In genomic region chr7:110028826-110029225, GRCm38 (mm10) we compare ENCODE assay signal across 17 mouse cellular contexts. TPM values are rescaled to one million over a fixed set of nuclear protein-coding genes. Genes with fewer than 3 reads are reported as not detected.
A peak's percentile ranks its signal among the peaks of the same experiment; 100 is the strongest.
DNase-seq lines count a peak whose midpoint lies in the region; ATAC-seq and TF ChIP-seq lines count a peak whose summit lies in the region.
"Had no signal": no experiment of that assay in that cellular context is flagged by ENCODE, and none has a peak within 500 bp of the region (broad histone marks: within the 10 kb centered on the region; RNA-seq: fewer than 3 reads in every experiment).

No protein-coding gene starts in this region.

- H3K9me3 ChIP-seq in forebrain, postnatal 0 days (ENCODE audit: low read length), result no peaks in the 10 kb centered on the region
- H3K9me3 ChIP-seq in forebrain, embryonic 13.5 days (replicated peaks), result 0 out of 2 replicates have a peak, but pooled peaks cover 5% of the 10 kb centered on the region
- H3K9me3 ChIP-seq: embryonic facial prominence, embryonic 12.5 days; forebrain, embryonic 15.5 days had no signal

- DNase-seq in forebrain, postnatal 0 days, result peak; percentile 6
- peak; percentile 10 for DNase-seq in brain, adult 2 months (ENCODE audit: low read depth, low spot score)
- DNase-seq in brain, embryonic 14.5 days (ENCODE audit: low read depth), result peak; percentile 50
- DNase-seq in cerebellum, adult 11 months, result no peak
- no peak for DNase-seq in urinary bladder, adult 18-20 months (ENCODE audit: low spot score in 2 of 2)
- DNase-seq: adrenal gland, adult 2 months; adrenal gland, postnatal 10 days; adrenal gland, postnatal 25 days; cerebellum, adult 11-12 months; cerebellum, adult 2 months; cerebellum, adult 9-10 months; cerebellum, postnatal 10 days; cerebellum, postnatal 25 days had no signal

- ATAC-seq in forebrain, postnatal 0 days, result peak; percentile 40; the same call in 1 of the 2 replicates
- ATAC-seq in forebrain, embryonic 13.5 days, result no peak
- ATAC-seq: forebrain, embryonic 15.5 days had no signal

- H3K9ac ChIP-seq in forebrain, postnatal 0 days, result no peak overlapping the region
- H3K9ac ChIP-seq in forebrain, embryonic 13.5 days, result no peak overlapping the region
- H3K9ac ChIP-seq: embryonic facial prominence, embryonic 12.5 days; forebrain, embryonic 15.5 days had no signal

- H3K4me1 ChIP-seq in forebrain, postnatal 0 days (ENCODE audit: insufficient read depth), result no peaks in the 10 kb centered on the region
- H3K4me1 ChIP-seq in forebrain, embryonic 13.5 days, result no peaks in the 10 kb centered on the region
- H3K4me1 ChIP-seq: embryonic facial prominence, embryonic 10.5 days; embryonic facial prominence, embryonic 12.5 days; forebrain, embryonic 15.5 days had no signal

- peaks cover 25% of the 10 kb centered on the region for H3K36me3 ChIP-seq in forebrain, postnatal 0 days (ENCODE audit: insufficient read depth)
- H3K36me3 ChIP-seq in forebrain, embryonic 13.5 days (ENCODE audit: poor library complexity, severe bottlenecking), result peaks cover 42% of the 10 kb centered on the region

- H3K4me3 ChIP-seq in forebrain, postnatal 0 days (ENCODE audit: low read depth, low read length), result no peak overlapping the region
- H3K4me3 ChIP-seq in forebrain, embryonic 13.5 days, result no peak overlapping the region
- H3K4me3 ChIP-seq: embryonic facial prominence, embryonic 10.5 days; embryonic facial prominence, embryonic 12.5 days; forebrain, embryonic 15.5 days had no signal

- no peaks in the 10 kb centered on the region for H3K27me3 ChIP-seq in forebrain, postnatal 0 days (ENCODE audit: insufficient read depth, low read length)
- H3K27me3 ChIP-seq in forebrain, embryonic 13.5 days, result no peaks in the 10 kb centered on the region
- H3K27me3 ChIP-seq: embryonic facial prominence, embryonic 12.5 days; forebrain, embryonic 15.5 days had no signal

- H3K27ac ChIP-seq in forebrain, postnatal 0 days (ENCODE audit: low read depth, low read length), result no peak overlapping the region
- H3K27ac ChIP-seq in forebrain, embryonic 13.5 days, result no peak overlapping the region
- H3K27ac ChIP-seq: embryonic facial prominence, embryonic 10.5 days; embryonic facial prominence, embryonic 12.5 days; forebrain, embryonic 15.5 days had no signal

- WGBS in forebrain, postnatal 0 days, result 56% methylated on average over 1 of the region's 1 CpGs
- WGBS in forebrain, embryonic 13.5 days, result 68% methylated on average over 1 of the region's 1 CpGs

- no peak for TF ChIP-seq CTCF in forebrain, postnatal 0 days (IDR thresholded peaks at IDR 0.05; ENCODE audit: low read depth)
- TF ChIP-seq CTCF in brain, embryonic 14.5 days (IDR thresholded peaks at IDR 0.05; ENCODE audit: borderline replicate concordance, extremely low read depth, insufficient read depth, insufficient read length), result no peak

- H3K4me2 ChIP-seq in forebrain, postnatal 0 days (ENCODE audit: low read depth), result no peak overlapping the region
- H3K4me2 ChIP-seq in forebrain, embryonic 13.5 days, result no peak overlapping the region
- H3K4me2 ChIP-seq: embryonic facial prominence, embryonic 12.5 days; forebrain, embryonic 15.5 days had no signal

- no peak for TF ChIP-seq POLR2A in brain, embryonic 14.5 days (IDR thresholded peaks at IDR 0.05; ENCODE audit: borderline replicate concordance, extremely low read depth, insufficient read depth, insufficient read length, poor library complexity, severe bottlenecking)

RNA-seq across cellular contexts. Expression of gene Ipo7, which starts 10.8 kb away (rescaled TPM):
- 88.0 and 97.9 TPM in 2 replicates for total RNA-seq in forebrain, postnatal 0 days (2014; rRNA removed)
- 21.7 and 26.5 TPM in 2 replicates for polyA plus RNA-seq in forebrain, postnatal 0 days (2015; fragmentation: Nextera tagmentation; extraction: Ambion mirVana)
- 45.8 and 51.1 TPM in 2 replicates for polyA plus RNA-seq in forebrain, embryonic 13.5 days (2015; fragmentation: Nextera tagmentation; extraction: Ambion mirVana)
- 44.5 and 54.3 TPM in 2 replicates for polyA plus RNA-seq in brain, embryonic 14.5 days (2012; rRNA removed)

RNA-seq across cellular contexts. Expression of gene Zfp143, which starts 32.2 kb away (rescaled TPM):
- total RNA-seq in forebrain, postnatal 0 days (2014; rRNA removed), result 12.1 and 12.2 TPM in 2 replicates
- polyA plus RNA-seq in forebrain, postnatal 0 days (2015; fragmentation: Nextera tagmentation; extraction: Ambion mirVana), result 5.7 and 6.7 TPM in 2 replicates
- polyA plus RNA-seq in forebrain, embryonic 13.5 days (2015; fragmentation: Nextera tagmentation; extraction: Ambion mirVana), result 27.2 and 27.6 TPM in 2 replicates
- polyA plus RNA-seq in brain, embryonic 14.5 days (2012; rRNA removed), result 24.1 and 25.2 TPM in 2 replicates

RNA-seq across cellular contexts. Expression of gene Tmem41b, which starts 42.1 kb away (rescaled TPM):
- total RNA-seq in forebrain, postnatal 0 days (2014; rRNA removed), result 48.6 and 63.2 TPM in 2 replicates
- 38.6 and 46.4 TPM in 2 replicates for polyA plus RNA-seq in forebrain, postnatal 0 days (2015; fragmentation: Nextera tagmentation; extraction: Ambion mirVana)
- 69.5 and 71.4 TPM in 2 replicates for polyA plus RNA-seq in forebrain, embryonic 13.5 days (2015; fragmentation: Nextera tagmentation; extraction: Ambion mirVana)
- 47.2 and 52.4 TPM in 2 replicates for polyA plus RNA-seq in brain, embryonic 14.5 days (2012; rRNA removed)

Comparison
In these comparisons a context has a peak if more than half of its experiments do, and no peak if none do; other contexts are left out.
1. DNase-seq: peak in forebrain, postnatal 0 days (single experiment), brain, adult 2 months (single experiment) and brain, embryonic 14.5 days (single experiment); none in cerebellum, adult 11 months (single experiment) and urinary bladder, adult 18-20 months (0 of 2).